Comparison of ENCODE assay signal across 9 mouse cellular contexts in the genomic region with DNA sequence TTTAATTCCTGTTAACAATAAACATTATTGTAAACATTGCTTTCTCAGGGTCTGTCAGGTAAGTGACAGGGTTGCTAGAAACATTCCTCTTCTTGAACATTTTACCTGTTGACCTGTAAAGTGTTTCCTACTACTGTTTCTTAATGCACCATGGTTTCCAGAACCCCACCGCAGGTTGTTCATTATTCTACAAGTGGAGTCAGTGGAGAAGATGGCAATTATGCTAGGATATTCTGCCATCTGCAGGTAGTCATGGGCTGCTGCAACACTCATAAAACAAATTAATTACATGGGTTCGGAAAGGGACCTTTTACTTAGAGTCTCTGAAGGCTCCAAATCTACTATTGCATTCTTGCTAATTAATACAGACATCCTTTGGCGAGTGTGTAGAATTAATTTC.
A peak's percentile ranks its signal among the peaks of the same experiment; 100 is the strongest.
DNase-seq lines count a peak whose midpoint lies in the region; ATAC-seq and TF ChIP-seq lines count a peak whose summit lies in the region.
"Had no signal": no experiment of that assay in that cellular context is flagged by ENCODE, and none has a peak within 500 bp of the region (broad histone marks: within the 10 kb centered on the region; RNA-seq: fewer than 3 reads in every experiment).

No protein-coding gene starts in this region.

- H3K4me1 ChIP-seq in hindbrain, embryonic 12.5 days, result no peaks in the 10 kb centered on the region
- H3K4me1 ChIP-seq in hindbrain, embryonic 10.5 days (replicated peaks), result no peaks in the 10 kb centered on the region
- H3K4me1 ChIP-seq in ES-E14 (ENCODE audit: control insufficient read depth in 2 of 2, insufficient read depth in 2 of 2, low read length in 2 of 2, poor library complexity in 1 of 2), result no peaks in the 10 kb centered on the region
- H3K4me1 ChIP-seq in forebrain, embryonic 16.5 days (replicated peaks; ENCODE audit: control insufficient read depth, insufficient read depth, low read length), result no peaks in the 10 kb centered on the region
- H3K4me1 ChIP-seq: liver, embryonic 15.5 days had no signal

- no peaks in the 10 kb centered on the region for H3K36me3 ChIP-seq in hindbrain, embryonic 12.5 days
- H3K36me3 ChIP-seq in hindbrain, embryonic 10.5 days, result no peaks in the 10 kb centered on the region
- no peaks in the 10 kb centered on the region for H3K36me3 ChIP-seq in ES-E14 (ENCODE audit: control insufficient read depth, insufficient read depth, low read length, poor library complexity, severe bottlenecking)
- H3K36me3 ChIP-seq in forebrain, embryonic 16.5 days (ENCODE audit: control insufficient read depth, insufficient read depth), result no peaks in the 10 kb centered on the region
- H3K36me3 ChIP-seq: liver, embryonic 15.5 days had no signal

- DNase-seq in hindbrain, embryonic 10.5 days (ENCODE audit: low spot score), result no peak
- peak; percentile 55 for DNase-seq in 3T3-L1 (ENCODE audit: low read depth, low spot score)
- no peak for DNase-seq in ES-E14 (ENCODE audit: low read depth, low spot score)
- no peak for DNase-seq in urinary bladder, postnatal 25 days (ENCODE audit: low spot score)
- DNase-seq in c-Kit-positive CD71-positive TER-119-positive erythroid progenitor cells, embryonic 14.5 days (ENCODE audit: low spot score), result no peak
- DNase-seq in kidney, postnatal 25 days, result no peak

- no peak overlapping the region for H3K27ac ChIP-seq in hindbrain, embryonic 12.5 days
- no peak overlapping the region for H3K27ac ChIP-seq in hindbrain, embryonic 10.5 days
- no peak overlapping the region for H3K27ac ChIP-seq in ES-E14 (ENCODE audit: insufficient read depth, low read depth, low read length, poor library complexity, severe bottlenecking)
- H3K27ac ChIP-seq in forebrain, embryonic 16.5 days (ENCODE audit: low read length), result no peak overlapping the region
- H3K27ac ChIP-seq: liver, embryonic 15.5 days had no signal

- no peaks in the 10 kb centered on the region for H3K9me3 ChIP-seq in hindbrain, embryonic 12.5 days (replicated peaks)
- no peaks in the 10 kb centered on the region for H3K9me3 ChIP-seq in hindbrain, embryonic 10.5 days
- H3K9me3 ChIP-seq in ES-E14 (ENCODE audit: control insufficient read depth, insufficient read depth, low read depth, low read length), result no peaks in the 10 kb centered on the region
- no peaks in the 10 kb centered on the region for H3K9me3 ChIP-seq in forebrain, embryonic 16.5 days (ENCODE audit: control insufficient read depth, low read length)
- H3K9me3 ChIP-seq: liver, embryonic 15.5 days had no signal

- WGBS in hindbrain, embryonic 12.5 days, result 50% methylated on average over 3 of the region's 3 CpGs
- 53% methylated on average over 3 of the region's 3 CpGs for WGBS in hindbrain, embryonic 10.5 days
- 32% methylated on average over 3 of the region's 3 CpGs for WGBS in forebrain, embryonic 16.5 days

- no peaks in the 10 kb centered on the region for H3K27me3 ChIP-seq in hindbrain, embryonic 12.5 days
- H3K27me3 ChIP-seq in hindbrain, embryonic 10.5 days (ENCODE audit: insufficient read depth, poor library complexity, severe bottlenecking), result no peaks in the 10 kb centered on the region
- no peaks in the 10 kb centered on the region for H3K27me3 ChIP-seq in forebrain, embryonic 16.5 days (replicated peaks; ENCODE audit: control insufficient read depth, insufficient read depth, low read length)
- H3K27me3 ChIP-seq: liver, embryonic 15.5 days had no signal

- 0 out of 2 replicates have a peak, but pooled peaks have one; percentile 13 for ATAC-seq in hindbrain, embryonic 12.5 days (ENCODE audit: low FRiP score)
- peak; percentile 72 for ATAC-seq in forebrain, embryonic 16.5 days

- H3K4me2 ChIP-seq in hindbrain, embryonic 12.5 days (replicated peaks), result no peak overlapping the region
- H3K4me2 ChIP-seq in forebrain, embryonic 16.5 days (ENCODE audit: low read length), result no peak overlapping the region
- H3K4me2 ChIP-seq: liver, embryonic 15.5 days had no signal

- in situ Hi-C loops in ES-E14 (cut with MboI; ENCODE audit: low sequenced_read_pairs in 2 of 2, unreplicated experiment in 2 of 2), result no loop called here

- H3K4me3 ChIP-seq in hindbrain, embryonic 12.5 days, result no peak overlapping the region
- H3K4me3 ChIP-seq in hindbrain, embryonic 10.5 days, result no peak overlapping the region
- no peak overlapping the region for H3K4me3 ChIP-seq in ES-E14 (ENCODE audit: insufficient read depth in 1 of 2, low read depth in 1 of 2, low read length in 2 of 2, poor library complexity in 1 of 2, severe bottlenecking in 1 of 2)
- H3K4me3 ChIP-seq in forebrain, embryonic 16.5 days (replicated peaks; ENCODE audit: low read length), result no peak overlapping the region
- H3K4me3 ChIP-seq: liver, embryonic 15.5 days had no signal

- no peak overlapping the region for H3K9ac ChIP-seq in hindbrain, embryonic 12.5 days
- no peak overlapping the region for H3K9ac ChIP-seq in ES-E14 (ENCODE audit: insufficient read depth, low read depth, low read length, poor library complexity, severe bottlenecking)
- no peak overlapping the region for H3K9ac ChIP-seq in forebrain, embryonic 16.5 days (replicated peaks; ENCODE audit: low read depth, low read length)
- H3K9ac ChIP-seq: liver, embryonic 15.5 days had no signal

TF ChIP-seq in ES-E14, 5 proteins besides CTCF, POLR2A, EP300 and RAD21:
- no peak for TF ChIP-seq ZNF384 (IDR thresholded peaks at IDR 0.05; ENCODE audit: low read depth, low read length)
- peak; percentile 18; the same call in 1 of the 2 replicates for TF ChIP-seq ZC3H11A (IDR thresholded peaks at IDR 0.05; ENCODE audit: borderline replicate concordance, low read depth, low read length)
